Mouse (Mus musculus): ENCODE measurements around the gene Pcgf5.

- TF ChIP-seq GATA1 (IDR thresholded peaks at IDR 0.05; ENCODE audit: low read length) (no peak), TAL1 (IDR thresholded peaks at IDR 0.05; ENCODE audit: low read length) (no peak)
These were observed 42.6 kb upstream of the Pcgf5 start for GRCm38 (mm10) chr19:36305542-36305941.
